Mouse (Mus musculus) adrenal gland, postnatal 4 days (tissue): Measurements from ENCODE around the gene Zfp42. TPM values are rescaled to one million over a fixed set of nuclear protein-coding genes. Genes with fewer than 3 reads are reported as not detected.
"Not testable (repeated sequence)": the region's sequence is repeated elsewhere in the genome, so short reads cannot be mapped to it uniquely, and the experiment has no call there.

Experiments used
- DNase-seq, 2 experiments: peaks; one replicate each; pipeline ENCODE4 v3.0.0; 2021 to 2022; ENCODE audit warnings: low spot score in 2 of 2, mixed read lengths in 2 of 2
- long read RNA-seq, 2 experiments: library from polyadenylated mRNA; stranded (forward); transcript quantifications; one replicate each; pipeline ENCODE4 v2.0.0; 2021
- total RNA-seq, 2 experiments: library from RNA; stranded (reverse); gene quantifications; 2 replicates each; pipeline ENCODE4 v1.2.3; 2021

Zfp42 gene
- total RNA-seq = not detected
- long read RNA-seq, experiment 1 = 0 reads
- long read RNA-seq, experiment 2 = 0 reads

GRCm38 (mm10) chr8:43306896-43307295 lies at the start of gene Zfp42:
Zfp42 (minus strand) TSS chr8:43306980.
- no peak for DNase-seq

- no peak for DNase-seq
Measured at GRCm38 (mm10) chr8:43356069-43356770, 49.4 kb upstream of the Zfp42 start.

DNA sequence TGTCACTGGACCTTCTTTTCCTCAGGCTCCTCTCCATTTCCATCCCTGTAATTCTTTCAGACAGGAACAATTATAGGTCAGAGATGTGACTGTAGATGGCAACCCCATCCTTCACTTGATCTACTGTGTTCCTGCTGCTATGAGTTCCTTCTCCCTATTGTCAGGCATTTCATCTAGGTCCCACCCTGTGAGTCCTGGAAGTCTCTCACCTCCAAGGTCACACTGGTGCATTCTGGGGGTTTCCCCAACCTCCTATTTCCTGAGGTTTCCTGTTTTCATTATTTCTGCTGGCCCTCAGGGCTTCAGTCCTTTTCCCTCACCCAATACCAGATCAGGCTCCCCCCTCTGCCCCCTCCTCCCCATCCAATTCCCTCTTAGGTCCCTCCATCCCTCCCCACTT lies 45.5 kb upstream of the Zfp42 start:
- DNase-seq = not testable (repeated sequence)

- DNase-seq = no peak
Measured at GRCm38 (mm10) chr8:43338555-43338954, 31.8 kb upstream of the Zfp42 start.

GRCm38 (mm10) chr8:43333465-43333864 lies 26.7 kb upstream of the Zfp42 start:
- no peak for DNase-seq

GRCm38 (mm10) chr8:43331657-43332056 lies 24.9 kb upstream of the Zfp42 start:
- DNase-seq = no peak

DNA sequence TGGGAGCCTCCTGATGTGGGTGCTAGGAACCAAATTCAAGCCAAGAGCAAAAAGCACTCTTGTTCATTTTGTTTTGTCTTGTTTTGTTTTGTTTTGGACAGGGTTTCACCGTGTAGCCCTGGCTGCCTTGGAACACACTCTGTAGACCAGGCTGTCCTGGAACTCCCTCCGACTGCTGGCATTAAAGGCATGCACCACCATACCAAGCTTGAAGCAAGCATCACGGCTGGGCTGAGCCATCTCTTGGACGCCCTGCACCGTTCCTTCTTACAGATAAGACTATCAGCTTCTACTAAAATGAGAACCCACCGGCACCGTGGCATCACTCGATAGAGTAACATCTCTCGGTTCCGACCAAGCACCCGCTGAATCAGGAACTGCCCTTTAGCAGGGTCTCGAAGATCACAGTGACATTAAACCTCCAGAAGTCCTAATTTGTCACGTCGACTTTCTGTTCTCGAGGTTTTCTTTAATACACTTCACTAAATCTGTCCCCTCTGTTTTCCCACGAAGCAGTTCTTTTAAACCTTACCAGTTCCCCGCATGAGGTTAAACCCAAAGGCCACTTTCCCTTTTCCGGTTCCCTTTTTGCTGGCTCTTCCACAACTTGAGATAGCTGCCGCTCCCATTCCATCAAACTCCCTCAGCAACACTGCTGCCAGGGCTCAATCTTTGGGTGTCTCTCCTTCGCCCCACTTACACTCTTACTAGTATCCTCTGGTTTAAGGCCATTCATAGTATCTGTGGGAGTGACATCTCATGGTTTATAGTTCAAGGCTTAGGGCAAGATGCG lies 23.3 kb upstream of the Zfp42 start:
- no peak for DNase-seq

DNA sequence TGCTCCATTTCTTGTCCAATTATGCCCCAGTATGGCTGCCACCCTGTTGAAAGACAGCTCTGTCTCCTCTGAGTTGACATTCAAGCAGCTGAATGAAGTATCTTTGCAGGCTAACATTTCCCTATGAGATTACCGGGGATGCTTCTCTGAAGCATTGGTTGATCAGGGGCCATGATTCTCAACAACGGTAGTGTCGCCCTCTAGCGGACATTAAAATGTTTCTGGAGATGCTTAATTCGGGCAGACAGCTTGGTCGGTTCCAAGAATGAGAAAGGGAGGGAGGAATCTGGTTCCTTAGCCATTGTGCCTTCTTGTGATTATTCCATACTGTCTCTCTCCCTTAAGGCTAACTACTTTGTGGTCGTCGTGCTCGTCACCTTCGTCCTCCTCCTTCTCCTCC lies 21.9 kb upstream of the Zfp42 start:
- no peak for DNase-seq

DNA sequence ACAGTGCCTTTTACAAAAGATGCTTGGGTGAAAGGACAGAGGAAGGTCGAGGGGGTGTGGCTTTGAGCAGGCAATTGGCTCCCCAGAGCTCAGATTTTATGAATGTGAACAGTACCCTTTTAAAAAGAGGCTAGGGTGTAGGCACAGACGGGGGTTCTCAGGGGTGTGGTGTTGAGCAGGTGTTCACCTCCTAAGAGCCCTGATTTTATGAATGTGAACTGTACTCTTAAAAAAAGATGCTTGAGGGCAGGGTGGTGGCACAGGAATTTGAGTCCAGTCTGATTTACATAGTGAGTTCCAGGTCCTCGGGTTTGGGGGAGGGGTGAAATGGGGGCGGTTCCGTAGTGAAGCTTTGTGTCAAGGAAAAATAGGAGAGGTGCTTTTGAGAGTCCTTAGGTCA lies 14.0 kb upstream of the Zfp42 start:
- DNase-seq = no peak

DNA sequence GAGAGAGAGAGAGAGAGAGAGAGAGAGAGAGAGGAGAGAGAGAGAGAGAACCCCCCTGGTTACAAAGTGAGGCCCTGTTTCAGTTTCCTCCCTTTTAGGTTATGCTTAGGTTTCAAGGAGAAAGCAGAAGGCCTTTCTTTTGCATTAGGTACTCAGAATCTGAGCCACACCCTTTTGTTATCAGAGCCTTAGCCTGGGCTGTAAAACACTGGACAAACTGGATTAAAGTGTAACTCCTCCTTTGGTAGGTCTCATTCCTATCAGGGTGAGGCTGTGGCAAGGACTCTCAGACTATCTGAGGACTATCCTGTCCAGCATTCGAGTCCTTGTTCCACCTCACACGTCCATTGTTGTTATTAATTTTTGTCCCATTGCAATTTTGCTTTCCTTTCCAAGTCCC lies 1.4 kb upstream of the Zfp42 start:
- no peak for DNase-seq

- no peak for DNase-seq
Measured at GRCm38 (mm10) chr8:43305676-43306075, 1.1 kb downstream of the Zfp42 start.

GRCm38 (mm10) chr8:43299796-43300195 lies 7.0 kb downstream of the Zfp42 start:
- DNase-seq = no peak

DNA sequence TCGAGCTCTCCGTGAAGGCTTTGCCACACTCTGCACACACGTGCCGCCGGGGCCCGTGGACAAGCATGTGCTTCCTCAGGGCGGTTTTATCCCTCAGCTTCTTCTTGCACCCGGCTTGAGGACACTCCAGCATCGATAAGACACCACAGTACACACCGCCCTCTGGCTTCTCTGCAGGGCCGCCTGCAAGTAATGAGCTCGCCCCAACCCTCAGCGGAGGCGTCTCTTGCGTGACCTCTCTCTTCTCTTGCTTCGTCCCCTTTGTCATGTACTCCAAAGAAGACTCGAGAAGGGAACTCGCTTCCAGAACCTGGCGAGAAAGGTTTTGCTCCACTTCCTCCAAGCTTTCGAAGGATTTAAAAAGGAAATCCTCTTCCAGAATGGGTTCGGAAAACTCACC lies 11.0 kb downstream of the Zfp42 start:
- no peak for DNase-seq

DNA sequence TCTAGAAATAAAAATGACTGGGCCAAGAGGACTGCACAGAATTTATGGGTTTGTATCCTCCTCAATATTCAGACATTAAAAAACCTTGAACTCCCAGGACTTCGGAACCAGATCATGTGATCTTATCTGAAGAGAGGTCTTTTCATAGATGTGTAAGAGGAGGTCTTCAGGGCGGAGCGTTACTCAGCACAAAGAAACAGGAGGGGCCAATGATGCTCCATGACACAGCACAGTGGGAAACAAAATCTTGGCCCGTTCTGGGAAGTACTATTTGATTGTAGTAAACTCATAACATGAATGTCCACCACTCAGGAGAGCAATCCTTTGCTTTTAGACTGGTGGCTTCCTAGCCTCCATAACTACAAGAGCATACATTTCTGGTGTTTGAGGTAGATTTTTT lies 12.6 kb downstream of the Zfp42 start:
- DNase-seq = no peak

- DNase-seq = no peak
Measured at GRCm38 (mm10) chr8:43290424-43291111, 16.2 kb downstream of the Zfp42 start.

GRCm38 (mm10) chr8:43289781-43290180 lies 17.0 kb downstream of the Zfp42 start:
- no peak for DNase-seq

DNA sequence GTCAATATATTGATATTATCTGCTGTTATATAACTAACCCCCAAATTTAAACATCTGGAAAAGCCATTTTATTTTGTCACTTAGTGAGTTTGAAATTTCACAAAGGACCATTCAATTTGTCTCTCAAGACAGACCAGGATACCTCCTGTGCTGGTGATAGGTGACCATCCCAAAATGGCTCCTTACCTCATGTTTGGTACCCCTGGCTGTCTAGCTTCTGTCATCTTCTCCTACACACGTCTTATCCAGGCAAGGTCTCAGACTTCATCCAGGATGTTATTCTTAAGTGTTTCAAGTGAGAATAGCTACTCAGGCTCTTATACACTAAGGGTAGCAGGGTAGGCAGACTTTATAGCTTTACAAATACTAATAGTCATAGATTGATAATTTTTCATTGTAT lies 17.9 kb downstream of the Zfp42 start:
- DNase-seq = no peak

GRCm38 (mm10) chr8:43287456-43287855 lies 19.3 kb downstream of the Zfp42 start:
- no peak for DNase-seq

DNA sequence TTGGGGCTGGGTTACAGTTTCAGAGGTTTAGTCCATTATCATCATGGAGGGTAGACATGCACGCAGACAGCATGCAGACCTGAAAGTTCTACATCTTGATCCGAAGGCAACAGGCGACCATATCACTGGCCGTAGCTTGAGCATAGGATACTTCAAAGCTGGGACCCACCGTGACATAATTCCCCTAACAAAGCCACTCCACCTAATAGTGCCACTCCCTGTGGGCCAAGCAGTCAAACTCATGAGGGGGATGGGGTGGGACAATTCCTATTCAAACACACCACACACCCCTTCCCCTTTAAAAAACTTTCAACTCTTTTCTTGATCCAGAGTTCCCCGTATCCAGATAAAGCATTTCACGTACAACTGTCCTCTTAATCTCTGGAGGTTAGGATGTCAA lies 23.5 kb downstream of the Zfp42 start:
- DNase-seq = no peak

DNA sequence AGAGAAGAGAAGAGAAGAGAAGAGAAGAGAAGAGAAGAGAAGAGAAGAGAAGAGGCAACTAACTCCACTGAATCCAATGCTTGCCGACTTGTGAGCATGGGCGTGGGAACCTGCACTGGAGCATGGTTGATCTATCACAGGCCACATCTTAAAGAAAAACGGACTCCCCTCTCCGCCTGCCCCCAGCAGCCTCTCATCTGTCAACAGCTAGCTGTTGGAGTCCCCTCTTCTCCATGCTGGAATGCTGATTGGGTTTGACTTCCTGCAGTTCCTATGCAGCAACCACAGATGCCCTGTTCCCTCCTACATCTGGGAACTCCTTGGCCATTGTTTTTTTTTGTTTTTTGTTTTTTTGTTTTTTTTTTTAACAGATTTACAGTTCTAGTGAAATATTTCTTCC lies 28.4 kb downstream of the Zfp42 start:
- DNase-seq = no peak

DNA sequence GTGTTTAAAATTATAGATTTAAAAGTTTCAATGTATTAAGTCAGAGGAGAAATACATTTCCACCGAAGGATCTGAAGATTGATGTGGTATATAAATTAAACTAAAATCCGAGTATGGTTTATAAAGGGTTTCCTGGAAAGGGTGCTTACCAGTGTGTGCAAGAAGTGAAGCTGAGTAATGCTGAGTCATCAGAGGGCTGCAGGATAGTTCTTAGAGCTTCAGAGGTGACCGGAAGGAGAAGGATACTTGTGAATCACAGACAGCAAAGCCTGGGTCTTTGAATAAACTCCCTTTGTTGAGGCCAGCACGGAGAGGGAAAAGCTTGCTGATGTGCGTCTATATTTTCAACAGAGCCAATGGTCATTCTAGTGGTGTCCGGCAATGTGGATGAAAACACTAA lies 45.8 kb downstream of the Zfp42 start:
- no peak for DNase-seq

DNA sequence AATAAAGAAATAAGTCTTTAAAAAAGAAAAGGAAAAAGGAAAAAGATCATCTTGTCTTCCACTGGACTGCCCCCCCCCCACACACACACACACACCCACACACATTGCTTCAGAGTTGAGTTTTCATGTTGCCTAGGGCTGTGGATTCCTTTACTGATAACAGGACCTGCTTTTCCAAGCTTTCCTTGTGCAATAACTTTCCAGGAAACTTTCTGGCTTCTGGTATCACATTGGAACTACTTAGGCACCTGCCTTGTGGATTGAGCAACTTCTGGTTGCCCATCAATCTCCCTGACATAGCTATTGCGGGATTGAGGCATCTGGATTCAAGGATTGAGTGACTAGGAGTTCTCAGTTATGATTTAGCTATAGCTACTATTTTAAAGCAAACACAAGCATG lies 48.9 kb downstream of the Zfp42 start:
- DNase-seq = no peak
